Mouse (Mus musculus): ENCODE data around the gene Olfr702. TPM values are rescaled to one million over a fixed set of nuclear protein-coding genes. Genes with fewer than 3 reads are reported as not detected.

The Olfr702 gene
- not detected in 2 replicates for polyA plus RNA-seq (2012; rRNA removed)

DNA sequence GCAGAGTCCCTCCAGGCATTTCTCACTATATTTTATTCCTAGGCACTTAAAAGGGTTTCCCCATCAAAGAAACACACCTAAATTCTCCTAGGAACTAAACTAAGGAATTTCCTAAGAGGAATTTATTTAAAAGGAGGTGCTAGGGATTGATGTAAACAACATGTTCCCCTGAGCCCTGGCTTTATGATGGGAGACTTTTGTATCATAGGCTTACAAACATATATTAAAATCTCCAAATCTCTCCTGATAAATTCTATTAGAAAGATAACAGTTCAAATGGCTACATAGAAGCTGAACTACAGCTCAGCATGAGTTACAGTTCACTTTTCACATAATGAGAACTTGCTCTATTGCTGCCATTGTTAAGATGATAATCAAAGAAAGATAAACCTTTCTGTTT is at the start of gene Olfr702:
Olfr702 (minus strand) TSS at position 101 of the 400 bp plus-strand sequence.
- no peak for DNase-seq (ENCODE audit: low read depth)
- TF ChIP-seq POLR2A (IDR thresholded peaks at IDR 0.05; ENCODE audit: borderline replicate concordance, extremely low read depth, insufficient read depth, insufficient read length, poor library complexity, severe bottlenecking) (no peak), CTCF (IDR thresholded peaks at IDR 0.05; ENCODE audit: borderline replicate concordance, extremely low read depth, insufficient read depth, insufficient read length) (no peak)

- no peak for TF ChIP-seq POLR2A (IDR thresholded peaks at IDR 0.05; ENCODE audit: borderline replicate concordance, extremely low read depth, insufficient read depth, insufficient read length, poor library complexity, severe bottlenecking)
- no peak for TF ChIP-seq CTCF (IDR thresholded peaks at IDR 0.05; ENCODE audit: borderline replicate concordance, extremely low read depth, insufficient read depth, insufficient read length)
- DNase-seq (ENCODE audit: low read depth): no peak
Measured at GRCm38 (mm10) chr7:106876791-106877190, 43.1 kb upstream of the Olfr702 start, which contains the start of gene Olfr705. TSS of gene Olfr705 (minus strand) at chr7:106876891.

- no peak for DNase-seq (ENCODE audit: low read depth)
- TF ChIP-seq CTCF (IDR thresholded peaks at IDR 0.05; ENCODE audit: borderline replicate concordance, extremely low read depth, insufficient read depth, insufficient read length) (no peak), POLR2A (IDR thresholded peaks at IDR 0.05; ENCODE audit: borderline replicate concordance, extremely low read depth, insufficient read depth, insufficient read length, poor library complexity, severe bottlenecking) (no peak)
Measured at GRCm38 (mm10) chr7:106862885-106863284, 29.2 kb upstream of the Olfr702 start, which contains the start of gene Olfr704. TSS of gene Olfr704 (plus strand) at chr7:106863185.

- TF ChIP-seq CTCF (IDR thresholded peaks at IDR 0.05; ENCODE audit: borderline replicate concordance, extremely low read depth, insufficient read depth, insufficient read length) (no peak), POLR2A (IDR thresholded peaks at IDR 0.05; ENCODE audit: borderline replicate concordance, extremely low read depth, insufficient read depth, insufficient read length, poor library complexity, severe bottlenecking) (no peak)
- no peak for DNase-seq (ENCODE audit: low read depth)
Measured at GRCm38 (mm10) chr7:106843060-106843459, 9.4 kb upstream of the Olfr702 start, which contains the start of gene Olfr703. TSS of gene Olfr703 (plus strand) at chr7:106843360.

GRCm38 (mm10) chr7:106818414-106818813 is 15.3 kb downstream of the Olfr702 start:
- DNase-seq (ENCODE audit: low read depth): no peak
- TF ChIP-seq CTCF (IDR thresholded peaks at IDR 0.05; ENCODE audit: borderline replicate concordance, extremely low read depth, insufficient read depth, insufficient read length) (no peak), POLR2A (IDR thresholded peaks at IDR 0.05; ENCODE audit: borderline replicate concordance, extremely low read depth, insufficient read depth, insufficient read length, poor library complexity, severe bottlenecking) (no peak)

GRCm38 (mm10) chr7:106815775-106816174 is 17.9 kb downstream of the Olfr702 start:
- peak; percentile 1 for DNase-seq (ENCODE audit: low read depth)
- TF ChIP-seq POLR2A (IDR thresholded peaks at IDR 0.05; ENCODE audit: borderline replicate concordance, extremely low read depth, insufficient read depth, insufficient read length, poor library complexity, severe bottlenecking) (no peak), CTCF (IDR thresholded peaks at IDR 0.05; ENCODE audit: borderline replicate concordance, extremely low read depth, insufficient read depth, insufficient read length) (peak; percentile 3; the same call in 1 of the 2 replicates)

- no peak for TF ChIP-seq POLR2A (IDR thresholded peaks at IDR 0.05; ENCODE audit: borderline replicate concordance, extremely low read depth, insufficient read depth, insufficient read length, poor library complexity, severe bottlenecking)
- no peak for DNase-seq (ENCODE audit: low read depth)
Measured at GRCm38 (mm10) chr7:106813829-106814228, 19.9 kb downstream of the Olfr702 start, which contains the start of gene Olfr701. TSS of gene Olfr701 (plus strand) at chr7:106814129.

- no peak for DNase-seq (ENCODE audit: low read depth)
- TF ChIP-seq CTCF (IDR thresholded peaks at IDR 0.05; ENCODE audit: borderline replicate concordance, extremely low read depth, insufficient read depth, insufficient read length) (no peak), POLR2A (IDR thresholded peaks at IDR 0.05; ENCODE audit: borderline replicate concordance, extremely low read depth, insufficient read depth, insufficient read length, poor library complexity, severe bottlenecking) (no peak)
Measured at GRCm38 (mm10) chr7:106808734-106809133, 25.0 kb downstream of the Olfr702 start, which contains the start of gene Olfr700. TSS of gene Olfr700 (minus strand) at chr7:106808834.

GRCm38 (mm10) chr7:106793098-106793497 is 40.6 kb downstream of the Olfr702 start, which contains the start of gene Olfr699:
TSS of gene Olfr699 (minus strand) at chr7:106793198.
- DNase-seq (ENCODE audit: low read depth): no peak
- no peak for TF ChIP-seq POLR2A (IDR thresholded peaks at IDR 0.05; ENCODE audit: borderline replicate concordance, extremely low read depth, insufficient read depth, insufficient read length, poor library complexity, severe bottlenecking)
- TF ChIP-seq CTCF (IDR thresholded peaks at IDR 0.05; ENCODE audit: borderline replicate concordance, extremely low read depth, insufficient read depth, insufficient read length): no peak

DNA sequence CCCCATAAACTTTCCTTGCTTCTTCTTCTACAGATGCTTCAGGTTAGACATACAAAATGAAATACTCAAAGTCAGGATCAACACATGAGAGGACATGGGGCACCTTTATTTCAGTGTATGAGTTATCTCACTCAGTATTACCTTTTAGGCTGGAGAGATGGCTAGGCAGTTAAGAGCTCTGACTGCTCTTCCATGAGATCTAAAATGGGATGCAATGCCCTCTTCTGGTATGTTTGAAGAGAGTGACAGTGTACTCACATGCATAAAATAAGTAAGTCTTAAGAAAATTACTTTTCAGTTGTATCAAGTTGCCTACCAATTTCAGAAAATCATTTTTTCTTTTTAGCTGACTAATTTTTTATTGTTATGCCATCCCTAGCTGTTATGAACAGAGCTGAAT is 45.4 kb downstream of the Olfr702 start:
- no peak for DNase-seq (ENCODE audit: low read depth)
- TF ChIP-seq POLR2A (IDR thresholded peaks at IDR 0.05; ENCODE audit: borderline replicate concordance, extremely low read depth, insufficient read depth, insufficient read length, poor library complexity, severe bottlenecking) (no peak), CTCF (IDR thresholded peaks at IDR 0.05; ENCODE audit: borderline replicate concordance, extremely low read depth, insufficient read depth, insufficient read length) (no peak)

Other genes starting within 250 kb of the Olfr702 start
- gene Olfr693, start 153.3 kb downstream of the Olfr702 start, polyA plus RNA-seq (2012; rRNA removed): 0.01 TPM in 1 of 2 replicates, not detected in the other
- not detected in 2 replicates for gene Olfr694, start 142.1 kb downstream of the Olfr702 start, polyA plus RNA-seq (2012; rRNA removed)
- not detected in 2 replicates for gene Olfr695, start 117.5 kb downstream of the Olfr702 start, polyA plus RNA-seq (2012; rRNA removed)
- gene Olfr697, start 91.5 kb downstream of the Olfr702 start, polyA plus RNA-seq (2012; rRNA removed): not detected in 2 replicates
- not detected in 2 replicates for gene Olfr698, start 78.5 kb downstream of the Olfr702 start, polyA plus RNA-seq (2012; rRNA removed)
- gene Olfr699, start 40.7 kb downstream of the Olfr702 start, polyA plus RNA-seq (2012; rRNA removed): not detected in 2 replicates
- not detected in 2 replicates for gene Olfr700, start 25.1 kb downstream of the Olfr702 start, polyA plus RNA-seq (2012; rRNA removed)
- not detected in 2 replicates for gene Olfr701, start 19.8 kb downstream of the Olfr702 start, polyA plus RNA-seq (2012; rRNA removed)
- not detected in 2 replicates for gene Olfr703, start 9.5 kb upstream of the Olfr702 start, polyA plus RNA-seq (2012; rRNA removed)
- gene Olfr704, start 29.3 kb upstream of the Olfr702 start, polyA plus RNA-seq (2012; rRNA removed): not detected in 2 replicates
- gene Olfr705, start 43.0 kb upstream of the Olfr702 start, polyA plus RNA-seq (2012; rRNA removed): not detected in 2 replicates
- gene Olfr706, start 54.3 kb upstream of the Olfr702 start, polyA plus RNA-seq (2012; rRNA removed): not detected in 2 replicates
- gene Olfr707, start 67.3 kb upstream of the Olfr702 start, polyA plus RNA-seq (2012; rRNA removed): not detected in 2 replicates
- not detected in 2 replicates for gene Olfr1532-ps1, start 74.1 kb upstream of the Olfr702 start, polyA plus RNA-seq (2012; rRNA removed)
- not detected in 2 replicates for gene Olfr709-ps1, start 98.3 kb upstream of the Olfr702 start, polyA plus RNA-seq (2012; rRNA removed)
- not detected in 2 replicates for gene Olfr710, start 114.4 kb upstream of the Olfr702 start, polyA plus RNA-seq (2012; rRNA removed)
- not detected in 2 replicates for gene Olfr6, start 130.0 kb upstream of the Olfr702 start, polyA plus RNA-seq (2012; rRNA removed)
- not detected in 2 replicates for gene Olfr711, start 141.6 kb upstream of the Olfr702 start, polyA plus RNA-seq (2012; rRNA removed)
- gene Olfr2, start 172.2 kb upstream of the Olfr702 start, polyA plus RNA-seq (2012; rRNA removed): not detected in 2 replicates
- not detected in 2 replicates for gene Olfr713, start 197.3 kb upstream of the Olfr702 start, polyA plus RNA-seq (2012; rRNA removed)
- gene Olfr714, start 237.1 kb upstream of the Olfr702 start, polyA plus RNA-seq (2012; rRNA removed): not detected in 2 replicates